Mouse (Mus musculus) thymus, postnatal 10 days (tissue): ENCODE results near the gene Fam198b.

Experiments used
- DNase-seq, 2 experiments: peaks; one replicate each; pipeline ENCODE4 v3.0.0; 2021; ENCODE audit warnings: low spot score in 2 of 2

Fam198b gene

DNA sequence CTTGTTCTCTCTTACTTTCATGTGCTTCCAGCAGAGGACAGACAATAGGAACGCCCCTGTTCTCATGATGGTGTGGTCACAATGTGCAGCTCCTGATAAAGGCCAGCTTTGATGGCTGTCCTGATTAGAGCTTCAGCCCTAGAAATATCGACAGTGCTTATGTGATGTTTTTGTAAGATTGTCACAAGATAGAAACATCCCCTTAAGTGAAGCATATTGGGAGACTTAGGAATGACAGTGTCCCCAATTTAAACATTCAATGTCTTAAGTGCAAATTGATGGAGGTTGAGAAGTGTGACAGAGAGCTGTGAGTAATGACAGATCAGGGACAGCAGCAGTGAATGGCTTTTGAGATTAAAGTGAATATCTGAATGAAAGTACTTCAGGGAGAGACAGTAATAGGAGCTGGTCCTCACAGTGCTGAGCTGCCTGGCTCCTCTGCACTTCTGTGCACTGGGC is 99.7 kb downstream of the Fam198b start:
- DNase-seq = no peak

DNA sequence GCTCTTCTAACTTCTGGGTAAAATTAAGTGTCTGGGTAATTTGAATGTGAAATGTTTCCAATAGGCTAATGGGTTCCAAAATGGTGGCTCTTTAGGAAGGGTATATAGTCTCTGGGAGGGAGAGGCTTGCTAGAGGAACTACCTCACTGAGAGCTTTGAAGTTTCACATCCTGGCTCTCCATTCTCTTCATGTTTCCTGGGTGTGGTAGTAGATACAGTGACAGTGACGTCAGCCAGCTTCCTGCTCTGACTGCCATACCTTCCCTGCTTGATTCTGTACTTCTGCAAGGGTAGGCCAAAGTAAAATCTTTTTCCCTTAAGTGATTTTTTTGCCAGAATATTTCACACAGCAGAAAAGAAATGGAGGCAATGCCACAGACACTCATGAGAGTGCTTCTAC is 100.2 kb downstream of the Fam198b start:
- DNase-seq = no peak

DNA sequence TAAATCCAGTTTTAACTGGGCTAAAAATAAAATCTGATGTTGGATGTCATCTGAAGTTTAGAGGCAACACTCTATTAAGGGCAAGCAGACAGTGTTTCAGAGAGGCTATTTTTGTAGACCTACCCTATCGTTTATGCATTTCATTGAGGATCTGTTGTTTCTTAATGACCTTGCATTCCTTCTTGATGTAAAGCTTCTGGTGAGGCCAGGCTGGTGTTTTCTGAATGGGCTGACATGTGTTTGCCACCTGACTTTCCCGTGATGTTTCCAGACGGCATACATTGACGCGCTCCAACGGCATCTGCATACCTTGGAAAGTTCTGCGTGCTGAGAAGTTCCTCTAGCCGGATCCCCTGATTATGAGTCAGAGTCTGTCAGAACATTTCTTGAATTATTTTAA is 104.9 kb downstream of the Fam198b start:
- no peak for DNase-seq

DNA sequence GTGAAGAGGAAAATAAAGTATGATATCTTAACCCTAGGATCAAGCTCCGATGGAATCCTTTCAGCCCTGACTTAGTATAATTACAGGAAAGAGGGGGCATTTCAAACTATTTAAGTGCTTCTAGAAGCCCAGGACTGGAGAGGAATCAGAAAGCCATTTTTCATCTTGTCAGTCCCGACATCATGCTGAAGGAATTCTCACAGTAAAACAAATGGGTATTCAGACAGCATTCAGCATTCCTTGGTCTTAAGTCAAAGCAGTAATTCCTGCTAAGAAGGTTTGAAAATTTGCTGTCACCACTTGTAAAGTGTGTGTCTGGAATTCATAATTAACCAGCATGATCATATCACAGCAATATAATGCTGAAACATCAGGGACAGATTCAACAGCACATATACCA is 105.6 kb downstream of the Fam198b start:
- DNase-seq = no peak

DNA sequence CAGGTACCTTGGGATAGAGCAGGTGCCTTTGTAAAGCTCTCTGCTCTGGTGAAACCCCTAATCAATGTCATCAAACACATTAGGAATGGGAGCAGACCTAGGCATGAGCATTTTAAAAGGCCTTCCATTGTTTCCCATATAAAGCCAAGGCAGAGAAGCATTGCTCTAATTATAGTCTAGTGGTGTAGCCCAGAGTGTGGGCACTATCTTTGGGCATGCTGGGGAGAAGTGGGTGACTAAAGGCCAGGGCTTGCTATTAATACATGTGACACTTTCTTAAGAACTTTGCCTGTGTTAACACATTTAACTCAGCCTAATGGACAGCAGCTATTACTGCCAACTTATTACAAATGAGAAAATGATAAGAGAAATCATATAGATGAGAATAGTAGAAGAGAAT is 106.1 kb downstream of the Fam198b start:
- DNase-seq = no peak

DNA sequence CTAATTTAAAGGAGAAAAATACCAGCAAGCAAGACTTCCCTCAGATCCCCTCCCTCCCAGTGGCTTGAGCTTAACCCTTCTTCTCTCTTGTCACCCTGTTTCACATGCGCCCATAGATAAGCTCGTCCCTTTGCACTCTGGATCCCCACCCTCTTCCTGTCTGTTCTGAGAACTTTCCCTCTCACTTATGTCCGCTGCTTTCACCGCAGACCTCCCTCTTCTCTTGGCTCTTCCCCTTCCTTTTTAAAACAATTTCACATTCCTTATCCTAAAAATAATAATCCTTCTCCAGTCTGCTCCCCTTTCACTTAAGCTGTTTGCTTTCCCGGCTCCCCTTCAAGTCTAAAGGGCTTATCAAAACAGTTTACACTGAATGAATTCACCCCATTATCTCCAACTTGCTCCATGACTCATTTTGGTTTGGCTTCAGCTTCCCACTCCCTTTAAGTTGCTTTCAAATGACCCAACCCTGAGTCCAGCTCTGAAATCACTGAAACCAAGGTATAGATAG is 109.8 kb downstream of the Fam198b start:
- no peak for DNase-seq

DNA sequence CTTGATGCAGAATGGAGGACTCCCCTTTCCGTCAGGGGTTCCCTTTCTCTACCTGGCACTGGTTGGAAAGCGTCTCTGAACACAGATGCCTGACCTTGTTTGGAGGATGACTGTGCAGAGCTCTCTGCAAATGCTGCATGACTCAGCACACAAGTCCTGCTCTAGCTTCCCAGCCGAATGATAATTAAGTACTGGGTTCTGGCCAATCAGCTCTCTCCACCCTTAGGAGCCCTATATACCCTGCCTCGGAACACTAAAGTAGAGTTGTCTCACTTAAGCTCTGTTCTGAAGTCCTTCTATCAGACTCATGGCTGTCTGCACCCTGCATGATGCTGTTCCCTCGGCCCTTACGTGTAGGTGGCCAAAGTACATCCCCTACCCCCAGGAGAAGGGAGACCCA is 111.4 kb downstream of the Fam198b start:
- DNase-seq = no peak
